Mouse (Mus musculus) left cerebral cortex, postnatal 4 days (tissue): ENCODE results near the gene Alox12b. TPM values are rescaled to one million over a fixed set of nuclear protein-coding genes. Genes with fewer than 3 reads are reported as not detected.

Experiments used
- DNase-seq: peaks from one replicate; pipeline ENCODE4 v3.0.0-alpha.2; 2022
- intact Hi-C: fragments of 180-260 bp; cut with DNase I; formaldehyde crosslinking; loops from one replicate; pipeline ENCODE4 v1.15.1; 2025
- total RNA-seq, 2 experiments: library from RNA; stranded (reverse); gene quantifications; 2 replicates each; pipeline ENCODE4 v1.2.3; 2021

The Alox12b gene
- under 1 TPM; 0.16 to 0.18 TPM for total RNA-seq

- peak; percentile 64 for DNase-seq
- intact Hi-C loops = no loop called here
These were observed at the start of gene Alox12b for GRCm38 (mm10) chr11:69156800-69157199. TSS of gene Alox12b (plus strand) at chr11:69156989.

DNA sequence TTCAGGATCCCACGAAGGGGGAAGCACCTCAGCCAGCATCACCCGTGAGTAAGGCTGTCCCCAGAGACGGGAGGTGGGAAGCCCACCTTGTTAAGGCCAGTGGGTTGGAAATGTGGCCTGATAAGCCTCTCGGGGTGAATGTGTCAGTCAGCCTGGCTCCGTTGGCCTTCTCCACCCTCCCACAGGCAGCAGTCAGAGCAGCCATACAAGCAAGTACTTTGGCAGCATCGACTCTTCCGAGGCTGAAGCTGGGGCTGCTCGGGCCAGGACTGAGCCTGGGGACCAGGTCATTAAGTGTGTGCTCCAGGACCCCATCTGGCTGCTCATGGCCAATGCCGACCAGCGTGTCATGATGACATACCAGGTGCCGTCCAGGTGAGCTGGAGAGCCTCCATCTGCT, 49.1 kb upstream of the Alox12b start:
- intact Hi-C loops = no loop called here
- no peak for DNase-seq

DNA sequence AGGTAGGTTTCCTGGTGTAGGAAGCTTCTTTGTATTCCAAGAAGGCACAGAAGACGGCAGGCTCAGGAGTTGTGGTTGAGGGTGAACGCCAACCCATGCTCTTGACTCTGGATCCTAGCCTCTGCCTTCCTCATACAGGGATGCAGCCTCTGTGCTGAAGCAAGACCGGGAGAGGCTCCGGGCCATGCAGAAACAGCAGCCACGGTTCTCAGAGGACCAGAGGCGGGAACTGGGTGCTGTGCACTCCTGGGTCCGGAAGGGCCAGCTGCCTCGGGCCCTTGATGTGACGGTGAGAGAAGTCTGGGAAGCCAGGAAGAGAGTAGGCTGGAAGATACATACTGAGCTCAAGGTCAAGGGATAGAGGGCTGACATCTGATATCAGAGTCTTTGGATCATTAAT, 48.6 kb upstream of the Alox12b start:
- intact Hi-C loops = no loop called here
- no peak for DNase-seq

GRCm38 (mm10) chr11:69109032-69109900, 47.5 kb upstream of the Alox12b start:
- no peak for DNase-seq
- intact Hi-C loops = no loop called here

- intact Hi-C loops = no loop called here
- peak; percentile 95 for DNase-seq
These were observed 46.3 kb upstream of the Alox12b start for GRCm38 (mm10) chr11:69110319-69111046.

- no peak for DNase-seq
- intact Hi-C loops = no loop called here
These were observed 45.6 kb upstream of the Alox12b start for GRCm38 (mm10) chr11:69111051-69111810.

DNA sequence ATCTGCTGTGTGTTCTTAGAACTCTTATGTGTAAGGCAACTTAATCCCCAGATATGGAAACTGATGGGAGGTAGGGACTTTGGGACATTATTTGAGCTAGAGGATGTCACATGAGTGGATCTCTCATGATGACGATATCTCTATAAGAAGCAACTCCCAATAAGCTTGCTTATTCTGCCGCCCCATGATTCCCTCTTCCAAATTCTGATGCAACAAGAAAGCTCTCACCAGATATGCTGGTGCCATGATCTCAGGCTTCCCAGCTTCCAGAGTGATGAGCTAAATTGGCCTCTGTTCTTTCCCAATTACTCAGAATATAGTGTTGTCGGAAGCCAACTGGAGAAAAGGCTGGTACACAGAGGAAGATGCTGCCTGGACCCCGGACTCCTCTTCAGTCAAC, 44.9 kb upstream of the Alox12b start:
- no peak for DNase-seq

DNA sequence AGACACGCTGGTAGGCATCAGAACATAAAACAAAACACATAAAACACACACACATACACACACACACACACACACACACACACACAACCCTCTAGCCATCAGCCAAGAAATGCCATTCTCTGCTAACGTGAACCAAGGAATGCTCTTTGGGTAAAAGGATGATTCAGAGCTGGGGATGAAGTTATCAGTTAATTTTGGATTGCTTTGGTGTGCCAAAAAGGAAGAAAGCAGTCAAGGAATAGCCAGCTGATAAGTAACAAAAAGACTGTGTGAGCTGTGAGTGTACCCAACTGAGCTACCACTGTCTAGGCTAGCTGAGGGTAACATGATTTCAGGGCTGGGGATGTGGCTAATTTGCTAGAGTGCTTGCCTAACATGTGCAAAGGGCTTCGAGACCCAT, 42.8 kb upstream of the Alox12b start:
- no peak for DNase-seq
- intact Hi-C loops = no loop called here

More for the DNA sequence above, 44.9 kb upstream of the Alox12b start:
- intact Hi-C loops = no loop called here

- intact Hi-C loops = no loop called here
- no peak for DNase-seq
These were observed 42.2 kb upstream of the Alox12b start for GRCm38 (mm10) chr11:69114621-69115020.

GRCm38 (mm10) chr11:69116843-69117242, 39.9 kb upstream of the Alox12b start:
- intact Hi-C loops = no loop called here
- DNase-seq = no peak

DNA sequence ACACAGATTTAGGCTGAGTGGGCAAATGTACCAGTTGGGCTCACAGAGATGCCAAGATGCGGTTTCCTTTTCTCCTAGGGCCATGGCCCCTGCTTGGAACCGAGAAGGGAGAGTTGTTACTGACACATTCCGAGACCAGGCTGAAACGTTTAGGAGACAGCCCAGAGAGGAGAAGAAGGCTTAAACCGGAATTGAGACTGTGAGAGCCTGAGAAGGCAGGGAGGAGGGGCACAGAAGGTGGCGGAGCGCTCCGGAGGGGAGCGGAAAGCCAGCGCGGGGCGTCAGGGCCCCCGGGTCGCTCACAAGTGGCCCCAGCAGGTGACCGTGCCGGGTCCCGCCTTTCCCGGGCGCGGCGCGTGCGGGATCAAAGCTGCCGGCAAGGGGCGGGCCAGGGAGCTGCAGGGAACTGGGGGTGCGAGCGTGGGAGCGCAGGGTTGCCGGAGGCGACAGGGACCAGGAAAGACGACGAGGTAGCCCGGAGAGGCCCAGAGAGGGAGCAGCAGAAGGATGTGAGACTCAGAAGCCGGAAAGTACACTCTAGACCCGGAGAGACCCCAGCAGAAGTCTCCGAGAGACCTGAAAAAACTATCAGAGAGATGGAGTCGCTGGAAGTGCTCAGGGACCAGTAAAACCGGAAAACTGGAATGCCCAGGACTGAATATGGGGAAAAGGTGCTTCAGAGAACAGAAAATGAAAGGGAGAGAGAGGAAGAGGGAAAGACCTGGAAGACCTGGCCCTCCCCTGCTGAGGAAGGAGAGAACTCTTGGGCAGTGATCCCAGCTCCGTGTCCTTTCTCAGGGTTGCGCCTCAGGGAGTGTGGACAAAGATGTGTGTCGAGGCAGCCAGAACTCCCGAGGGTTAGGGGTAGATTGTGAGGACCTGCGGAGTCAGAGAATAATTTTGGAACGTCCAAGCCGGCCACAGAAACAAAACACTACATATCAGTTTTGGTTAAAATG, 38.8 kb upstream of the Alox12b start:
- intact Hi-C loops = no loop called here
- DNase-seq = peak; percentile 45

DNA sequence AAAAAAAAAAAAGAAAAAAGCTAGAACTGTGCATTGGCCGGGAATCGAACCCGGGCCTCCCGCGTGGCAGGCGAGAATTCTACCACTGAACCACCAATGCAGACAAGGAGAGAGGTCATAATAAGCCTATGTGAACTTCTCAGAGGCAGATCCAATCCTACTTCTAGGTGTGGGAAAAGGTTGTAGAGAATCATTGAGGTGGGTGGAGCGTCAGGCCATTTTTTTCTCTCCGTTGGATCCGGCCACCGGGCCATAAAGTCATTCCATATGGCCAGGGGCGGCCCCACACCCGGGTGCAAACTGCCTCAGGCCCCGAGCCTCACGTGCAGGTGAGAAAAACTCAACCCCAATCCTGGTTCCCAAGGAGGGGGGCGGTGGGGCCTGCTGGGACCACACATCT, 38.0 kb upstream of the Alox12b start:
- intact Hi-C loops = no loop called here
- DNase-seq = peak; percentile 66

- DNase-seq = no peak
- intact Hi-C loops = no loop called here
These were observed 37.2 kb upstream of the Alox12b start for GRCm38 (mm10) chr11:69119446-69120155.

DNA sequence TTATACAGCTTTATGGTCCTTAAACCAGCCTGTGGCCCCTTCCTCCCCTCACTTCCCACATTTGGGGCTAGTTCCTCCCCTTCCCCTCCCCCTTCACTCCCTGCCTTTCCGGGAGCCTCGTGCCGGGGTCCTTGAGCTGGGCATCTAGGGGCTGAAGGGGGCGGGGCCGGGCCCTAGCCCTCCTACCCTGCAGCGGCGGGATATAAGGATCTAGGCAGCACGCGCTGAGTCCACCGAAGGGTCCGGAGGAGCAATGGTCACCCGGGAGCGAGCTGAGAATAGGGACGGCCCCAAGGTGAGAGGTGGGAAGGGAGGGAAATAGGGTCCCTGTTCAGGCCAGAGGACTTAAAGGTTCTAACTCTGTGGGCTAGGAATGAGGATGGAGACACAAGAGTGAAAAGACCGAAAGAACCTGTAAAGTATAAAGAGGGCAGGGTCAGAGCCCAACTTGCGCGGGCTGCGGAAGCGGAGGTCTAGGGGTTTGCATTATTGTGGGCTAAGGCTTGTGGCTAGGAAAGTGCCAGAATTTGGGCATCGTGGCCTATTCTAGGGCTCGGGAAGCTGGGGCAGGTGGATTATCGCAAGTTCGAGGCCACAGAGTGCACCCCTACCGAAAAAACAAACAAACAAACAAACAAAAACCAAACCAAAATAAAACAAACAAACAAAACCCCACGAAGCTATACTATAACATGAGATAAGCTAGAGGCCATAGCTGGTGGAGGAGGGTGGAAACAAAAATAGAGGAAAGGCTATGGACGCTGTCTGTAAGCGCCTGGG, 36.4 kb upstream of the Alox12b start, which contains the start of gene Hes7:
Gene Hes7 (plus strand): TSS at position 184 of the 780 bp plus-strand sequence.
- no peak for DNase-seq
- intact Hi-C loops = no loop called here

DNA sequence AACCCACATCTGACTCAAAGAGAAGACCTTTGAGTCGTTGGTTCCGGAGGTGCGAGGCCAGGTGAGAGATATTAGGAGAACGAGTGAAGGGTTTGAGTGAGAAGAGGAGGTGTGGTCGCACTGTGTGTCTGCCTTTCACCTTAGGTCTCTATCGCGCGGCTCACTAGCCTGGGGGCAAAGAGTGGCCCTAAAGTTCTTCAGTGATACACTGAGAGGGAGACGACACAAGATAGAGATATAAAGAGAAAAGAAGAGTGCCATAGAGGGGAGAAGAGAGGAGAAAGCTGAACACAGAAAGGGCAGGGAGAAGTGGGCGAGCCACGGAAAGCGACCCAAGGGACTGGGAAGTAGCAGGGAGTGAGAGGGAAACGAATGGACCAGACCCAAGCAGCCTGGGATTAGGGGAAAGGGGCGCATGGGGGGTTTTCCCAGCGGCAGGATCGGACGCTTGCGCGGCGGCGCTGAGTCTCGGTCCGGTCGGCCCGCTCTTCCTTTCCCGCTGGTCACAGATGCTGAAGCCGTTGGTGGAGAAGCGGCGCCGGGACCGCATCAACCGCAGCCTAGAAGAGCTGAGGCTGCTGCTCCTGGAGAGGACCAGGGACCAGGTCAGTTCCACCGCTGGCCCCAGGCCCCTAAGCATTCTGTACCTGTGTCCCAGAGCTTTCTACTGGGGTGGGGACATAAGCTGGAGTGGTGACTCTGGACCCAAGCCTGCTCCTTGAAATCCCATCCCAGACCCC, 35.6 kb upstream of the Alox12b start:
- DNase-seq = no peak
- intact Hi-C loops = no loop called here

- peak; percentile 56 for DNase-seq
- intact Hi-C loops = loop anchor here (2.0 kb wide), 1 partner anchor 59 kb away; no protein-coding TSS in a partner anchor
These were observed 35.0 kb upstream of the Alox12b start for GRCm38 (mm10) chr11:69121741-69122335.

DNA sequence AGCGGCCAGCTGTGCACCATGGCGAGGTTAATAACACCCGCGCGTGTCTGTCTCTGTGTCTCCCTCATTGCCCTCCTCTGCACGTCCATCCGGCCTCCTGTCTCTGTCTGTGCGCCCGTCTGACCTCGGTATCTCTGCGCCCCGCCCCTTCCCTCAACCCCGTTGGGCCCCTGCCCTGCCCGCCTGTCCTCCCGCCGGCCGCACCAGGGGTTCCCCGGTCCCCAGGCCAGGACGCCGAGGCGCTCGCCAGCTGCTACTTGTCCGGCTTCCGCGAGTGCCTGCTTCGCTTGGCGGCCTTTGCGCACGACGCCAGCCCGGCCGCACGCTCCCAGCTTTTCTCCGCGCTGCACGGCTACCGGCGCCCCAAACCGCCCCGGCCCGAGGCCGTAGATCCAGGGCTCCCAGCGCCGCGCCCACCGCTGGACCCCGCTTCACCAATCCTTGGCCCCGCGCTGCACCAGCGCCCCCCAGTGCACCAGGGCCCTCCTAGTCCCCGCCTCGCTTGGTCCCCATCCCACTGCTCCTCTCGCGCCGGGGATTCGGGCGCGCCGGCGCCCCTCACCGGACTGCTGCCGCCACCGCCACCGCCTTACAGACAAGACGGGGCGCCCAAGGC, 34.3 kb upstream of the Alox12b start, which contains the start of gene 9130213A22Rik:
Gene 9130213A22Rik (minus strand): TSS at position 254 of the 616 bp plus-strand sequence.
- DNase-seq = peak; percentile 93
- intact Hi-C loops = loop anchor here (2.0 kb wide), 1 partner anchor 60 kb away; no protein-coding TSS in a partner anchor
